Mouse (Mus musculus) embryo, embryonic 9.5 days (tissue): Measurements from ENCODE around the gene Tmem234.

Source experiments
- DNase-seq: peaks from one replicate; pipeline ENCODE4 v3.0.0-alpha.2; 2017; ENCODE audit errors: extremely low spot score

Gene Tmem234

DNA sequence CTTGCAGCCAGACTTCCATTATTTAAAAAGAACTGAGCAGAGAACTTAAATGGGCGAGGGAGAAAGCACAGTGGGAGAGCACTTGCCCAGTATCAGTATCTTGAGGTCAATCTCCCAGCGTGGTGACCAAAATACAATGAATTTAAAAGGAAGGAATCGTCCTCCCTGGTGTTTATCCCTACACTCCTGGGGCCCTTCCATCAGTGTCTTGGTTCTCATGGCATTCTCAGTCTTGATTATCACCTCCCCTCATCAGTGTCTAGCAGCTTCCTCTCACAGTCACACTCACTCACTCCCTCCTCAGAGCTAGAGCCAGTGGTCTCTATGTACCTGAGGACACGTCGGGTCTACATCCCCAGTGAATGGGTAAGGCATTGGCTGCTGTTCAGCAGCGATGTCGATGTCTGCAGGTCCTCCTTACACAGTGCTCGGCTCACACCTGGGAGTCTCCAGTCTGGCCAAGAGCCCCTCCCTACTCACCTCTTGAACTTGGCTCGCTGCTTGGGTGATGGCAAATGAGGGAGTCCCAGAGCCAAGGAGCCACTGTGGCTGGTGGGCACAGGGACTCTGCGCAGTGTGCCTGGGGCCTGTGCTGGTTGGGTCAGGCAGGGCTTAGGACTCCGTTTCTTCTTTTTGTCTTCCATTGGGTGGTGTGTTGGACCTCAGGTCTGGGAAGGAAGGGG lies 21.8 kb downstream of the Tmem234 start:
- DNase-seq: no peak

DNA sequence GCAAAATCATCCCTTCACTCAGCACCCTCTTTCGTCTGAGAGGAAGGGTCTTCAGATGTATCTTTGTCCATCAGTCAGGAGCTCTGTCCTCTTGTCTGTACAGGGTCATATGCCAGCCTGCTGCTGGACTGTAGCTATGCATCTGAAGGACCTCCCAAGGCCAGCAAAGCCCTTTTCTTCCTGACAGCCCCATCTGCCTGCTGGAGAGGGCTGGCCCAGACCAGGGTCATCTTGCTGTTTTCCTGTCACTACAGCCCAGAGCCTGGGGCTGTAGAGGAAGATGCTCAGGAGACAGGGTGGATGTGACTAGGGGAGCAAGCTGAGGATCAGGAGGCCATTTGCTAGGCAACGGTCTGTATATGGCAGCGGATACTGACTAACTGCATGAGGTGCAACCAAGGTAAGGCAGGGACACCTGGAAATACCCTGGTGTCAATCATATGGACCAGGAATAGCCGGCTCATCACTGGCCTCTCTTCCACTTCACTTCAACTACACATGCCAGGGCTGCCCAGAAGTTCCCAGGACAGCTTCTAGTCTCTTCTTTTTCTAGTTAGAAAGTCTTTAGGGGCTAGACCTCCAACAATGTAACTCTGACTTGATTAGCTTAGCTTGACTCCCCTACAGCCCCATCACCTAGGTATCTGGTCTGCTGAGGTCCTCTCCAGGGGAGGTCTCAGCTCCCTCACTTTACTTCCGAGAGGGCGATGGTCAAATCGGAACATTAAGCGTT lies 22.5 kb downstream of the Tmem234 start:
- DNase-seq: no peak

DNA sequence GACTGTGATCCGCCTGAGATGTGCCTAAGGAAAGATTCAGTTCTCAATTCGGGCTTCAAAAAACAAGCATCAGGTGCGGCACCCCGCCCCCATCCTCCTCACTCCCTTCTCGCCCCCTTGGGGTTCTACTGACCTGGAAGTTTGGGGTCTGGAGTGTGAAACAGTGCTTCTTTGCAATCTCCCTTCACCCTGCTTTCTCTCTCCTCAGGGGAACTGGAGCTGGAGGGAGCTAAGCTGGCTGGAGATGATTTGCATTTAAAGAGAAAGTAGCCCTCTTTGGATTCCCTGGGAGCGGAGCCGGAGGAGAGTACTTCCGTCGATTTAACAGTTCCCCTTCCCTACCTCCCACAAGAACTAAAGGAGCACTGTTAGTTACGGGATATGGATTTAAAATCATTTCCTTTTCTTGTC lies 23.2 kb downstream of the Tmem234 start, which contains the start of gene Ccdc28b:
Ccdc28b (minus strand) TSS at position 267 of the 411 bp plus-strand sequence.
- peak; percentile 50 for DNase-seq

DNA sequence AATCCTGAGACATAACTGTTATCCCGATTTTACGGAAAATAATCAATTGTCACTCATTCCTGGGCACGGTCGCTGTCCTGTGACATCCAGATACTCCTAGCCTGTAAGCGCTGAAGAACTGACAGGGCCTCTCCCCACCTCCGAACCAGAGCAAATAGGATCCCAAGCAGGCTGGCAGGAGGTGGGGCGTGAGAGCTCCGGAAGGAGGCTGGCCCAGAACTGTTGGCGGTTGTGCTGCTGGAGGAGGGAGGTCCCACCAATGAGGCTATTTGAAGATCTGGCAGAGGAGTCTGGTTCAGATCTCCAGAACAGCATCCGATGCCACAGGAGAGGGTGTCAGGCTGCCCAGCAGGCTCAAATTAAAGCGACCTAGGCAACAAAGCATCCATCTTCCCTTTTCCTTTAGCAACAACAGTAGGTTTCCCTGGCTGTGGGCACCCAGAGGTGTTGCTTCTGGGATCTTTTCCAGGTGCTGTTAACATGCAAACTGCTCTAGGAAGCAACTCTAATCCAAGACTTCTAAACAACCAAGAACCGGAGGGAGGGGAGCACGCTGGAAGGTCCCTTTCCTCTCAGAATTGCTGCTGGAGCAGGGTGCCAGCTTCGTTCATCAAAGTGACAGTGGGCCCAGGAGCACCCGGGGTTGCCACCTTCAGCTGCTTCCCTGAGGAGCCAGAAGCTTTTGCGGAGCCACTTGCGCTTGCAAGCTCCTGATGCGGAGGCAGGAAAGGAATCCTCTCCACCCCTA lies 24.0 kb downstream of the Tmem234 start:
- peak; percentile 85 for DNase-seq

DNA sequence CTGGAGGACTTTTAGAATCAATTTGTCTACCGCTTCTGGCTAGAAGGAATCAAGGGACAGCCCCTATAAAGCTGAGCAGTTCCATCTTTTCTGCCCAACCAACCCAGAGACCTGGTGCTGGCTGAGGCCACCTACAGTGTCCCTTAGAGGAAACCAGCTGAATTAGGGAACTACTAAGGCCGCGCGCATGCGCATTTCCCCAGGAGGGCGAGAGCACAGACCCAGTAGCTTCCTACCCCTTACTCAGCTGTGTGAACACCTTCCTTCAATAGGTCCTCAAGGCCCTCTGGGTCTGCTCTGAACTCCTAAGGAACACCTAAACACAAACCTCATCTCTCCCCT lies 24.5 kb downstream of the Tmem234 start:
- DNase-seq: peak; percentile 69

DNA sequence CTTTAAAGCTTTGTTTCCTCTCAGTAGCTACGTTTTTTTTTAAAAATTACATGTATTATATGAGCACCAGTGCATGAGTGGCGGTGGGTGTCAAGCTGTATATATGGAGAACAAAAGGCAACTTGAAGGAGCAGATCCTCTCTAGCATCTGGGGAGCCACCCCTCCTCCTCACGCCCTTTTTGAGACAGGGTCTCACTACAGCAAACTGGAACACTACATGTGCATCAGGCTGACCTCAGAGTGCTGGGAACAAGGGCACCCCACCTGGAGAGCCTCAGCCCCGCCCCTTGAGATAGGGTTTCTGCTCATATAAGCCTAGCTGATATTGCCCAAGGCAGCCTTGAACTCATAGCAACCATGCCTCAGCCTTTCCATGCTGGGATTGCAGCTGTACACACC lies 25.0 kb downstream of the Tmem234 start:
- no peak for DNase-seq

DNA sequence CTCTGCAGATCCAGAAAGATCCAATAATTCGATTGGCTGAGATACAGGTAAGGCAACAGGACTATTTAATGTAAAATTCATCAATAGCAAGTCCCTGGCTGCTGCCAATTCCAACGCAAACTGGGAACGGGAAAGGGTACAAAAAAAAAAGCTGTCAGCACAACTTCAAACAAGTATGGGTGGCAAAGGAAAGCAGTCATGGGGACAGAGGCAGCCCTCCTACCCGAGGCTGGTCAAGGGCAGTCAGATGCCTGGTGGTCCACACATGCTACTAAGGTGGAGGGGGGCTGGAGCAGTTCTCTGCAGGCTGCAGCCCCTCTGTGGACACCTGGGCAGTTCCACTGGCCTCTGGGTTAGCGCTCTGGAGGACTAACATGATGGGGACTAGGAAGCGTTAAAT lies 25.6 kb downstream of the Tmem234 start:
- DNase-seq: no peak

DNA sequence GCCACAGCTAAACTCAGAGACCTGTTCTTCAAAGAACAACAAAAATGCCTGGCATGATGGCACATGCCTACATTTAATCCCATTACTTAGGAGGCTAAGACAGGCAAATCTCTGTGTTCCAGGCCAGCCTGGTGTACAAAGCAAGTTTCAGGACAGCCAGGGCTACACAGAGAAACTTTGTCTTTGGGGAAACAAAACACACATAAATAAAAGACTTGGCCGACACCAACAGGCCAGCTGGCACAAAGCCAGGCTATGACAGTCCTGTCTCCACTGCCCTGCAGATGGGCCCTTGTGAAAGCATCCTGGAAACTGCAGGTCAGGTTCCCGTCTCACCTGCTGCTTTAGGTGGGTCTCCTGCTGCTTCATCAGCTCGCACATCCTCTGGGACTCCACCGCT lies 30.5 kb downstream of the Tmem234 start:
- DNase-seq: no peak

DNA sequence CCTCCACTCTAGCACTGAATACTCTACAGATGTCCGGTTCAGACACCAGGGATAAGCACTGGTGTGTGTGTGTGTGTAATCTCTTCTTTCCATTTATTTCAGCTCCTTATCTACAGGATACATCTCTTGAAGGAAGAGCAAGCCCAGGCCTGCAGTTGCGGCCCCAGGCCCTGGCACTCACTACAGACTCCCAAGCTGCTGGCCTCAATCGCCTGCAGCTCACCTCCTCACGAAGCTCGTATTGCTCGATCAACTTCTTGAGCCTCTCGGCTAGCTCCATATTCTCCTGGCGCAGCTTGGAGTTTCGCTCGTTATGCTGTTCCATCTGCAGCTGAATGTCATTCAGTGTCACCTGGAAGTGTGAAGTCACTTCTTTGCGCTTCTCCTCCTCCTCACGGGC lies 31.4 kb downstream of the Tmem234 start:
- no peak for DNase-seq

DNA sequence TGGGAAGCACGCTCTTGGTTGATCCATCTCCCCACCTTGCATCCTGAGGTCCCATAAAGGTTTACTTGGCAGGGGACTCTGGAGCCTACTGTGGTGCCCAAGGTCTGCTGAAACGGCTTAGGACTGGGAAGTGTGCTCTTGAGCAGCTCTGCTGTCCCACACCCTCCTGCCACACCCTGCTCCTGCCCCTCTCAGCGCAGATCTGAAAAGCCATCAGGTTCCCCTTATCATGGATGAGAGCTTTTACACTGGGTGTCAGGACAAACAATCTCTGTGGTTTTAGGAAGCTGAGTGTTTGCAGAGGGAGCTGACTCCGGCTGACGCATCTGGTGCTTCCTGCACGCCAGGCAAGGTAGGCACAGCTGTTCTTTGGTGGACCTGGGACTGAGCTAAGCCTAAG lies 33.4 kb downstream of the Tmem234 start:
- no peak for DNase-seq

DNA sequence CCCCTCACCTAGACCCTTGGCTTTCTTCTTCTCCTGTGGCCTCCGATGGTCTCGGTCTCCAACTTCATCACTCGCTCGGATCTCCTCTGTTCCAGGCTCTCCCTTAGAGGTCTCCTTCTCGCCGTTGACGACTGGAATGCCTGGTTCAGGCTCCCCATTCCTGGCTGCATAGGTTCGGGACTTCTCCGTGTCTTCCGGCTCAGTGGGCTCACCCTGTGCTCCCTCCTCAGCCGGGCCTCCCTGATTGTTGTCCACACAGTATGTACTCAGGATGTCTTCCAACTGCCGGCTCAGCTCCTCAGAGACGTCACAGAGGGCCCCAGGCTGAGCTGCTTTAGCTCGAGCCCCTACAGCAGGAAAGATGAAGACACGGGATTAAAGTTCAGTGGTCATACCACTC lies 38.8 kb downstream of the Tmem234 start:
- DNase-seq: no peak

DNA sequence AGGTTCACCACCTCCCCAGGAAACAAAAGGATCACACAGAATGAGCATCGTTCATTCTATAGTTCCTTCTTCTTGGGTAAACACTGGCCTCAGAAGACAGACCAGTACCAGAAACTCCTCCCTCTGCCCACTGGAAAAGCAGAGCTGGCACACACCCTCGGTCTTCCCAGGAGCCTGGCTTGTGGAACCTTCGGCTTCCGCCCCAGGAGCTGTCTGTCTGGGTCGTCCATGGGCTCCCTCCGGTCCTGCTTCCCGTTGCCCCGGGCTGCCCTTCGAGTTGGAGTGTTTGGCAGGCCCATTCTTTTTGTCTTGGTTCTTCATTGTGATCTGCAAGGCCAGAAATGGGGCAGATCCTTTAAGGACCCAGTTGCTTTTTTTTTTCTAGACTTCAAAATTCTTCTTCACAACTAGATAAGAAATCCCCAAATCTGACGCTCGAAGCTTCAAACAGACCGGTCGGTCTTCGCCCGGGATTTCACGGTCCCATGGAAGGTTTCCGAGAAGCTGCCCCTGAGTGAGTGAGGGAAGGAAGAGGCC lies 39.7 kb downstream of the Tmem234 start:
- DNase-seq: peak; percentile 8

DNA sequence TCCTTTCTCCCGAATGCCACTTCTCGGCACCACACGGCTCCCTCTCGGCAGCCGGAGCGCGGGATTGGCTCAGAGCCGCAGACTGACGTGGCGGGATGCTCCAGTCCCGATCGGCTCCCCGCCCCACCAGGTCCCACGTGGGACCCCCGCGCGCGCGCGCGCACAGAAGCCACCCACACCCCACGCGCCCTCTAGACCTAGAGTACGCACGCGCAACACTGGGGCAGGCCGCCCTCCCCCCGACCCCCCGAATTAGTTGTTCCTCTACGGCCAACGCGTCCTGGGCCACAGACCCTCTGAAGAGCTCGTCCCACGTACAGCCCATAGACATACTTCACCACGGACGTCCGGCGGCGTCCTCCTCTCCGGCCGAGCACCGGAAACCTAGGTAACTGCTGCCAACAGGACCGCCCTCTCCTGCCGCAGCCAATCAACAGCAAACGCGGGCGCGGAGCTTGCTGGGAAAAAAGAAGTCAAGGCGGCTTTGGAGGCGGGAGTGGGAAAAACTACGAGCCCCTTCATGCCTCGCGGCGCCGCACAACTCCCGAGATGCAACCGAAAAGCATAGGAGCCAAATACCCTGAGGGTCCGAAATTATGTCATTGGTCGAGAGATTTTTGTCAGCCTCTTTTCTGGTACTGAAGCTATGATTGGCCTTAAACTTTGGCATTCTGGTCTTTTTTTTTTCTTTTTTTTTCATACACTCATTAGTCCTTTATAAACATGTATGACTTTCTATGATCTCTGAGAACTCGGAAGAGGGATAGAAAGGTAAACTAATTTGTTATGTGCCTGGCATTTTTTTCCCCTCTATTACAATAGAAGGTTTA lies 40.4 kb downstream of the Tmem234 start, which contains the start of gene Txlna:
Txlna (minus strand) TSS at position 428 of the 830 bp plus-strand sequence.
- peak; percentile 95 for DNase-seq

DNA sequence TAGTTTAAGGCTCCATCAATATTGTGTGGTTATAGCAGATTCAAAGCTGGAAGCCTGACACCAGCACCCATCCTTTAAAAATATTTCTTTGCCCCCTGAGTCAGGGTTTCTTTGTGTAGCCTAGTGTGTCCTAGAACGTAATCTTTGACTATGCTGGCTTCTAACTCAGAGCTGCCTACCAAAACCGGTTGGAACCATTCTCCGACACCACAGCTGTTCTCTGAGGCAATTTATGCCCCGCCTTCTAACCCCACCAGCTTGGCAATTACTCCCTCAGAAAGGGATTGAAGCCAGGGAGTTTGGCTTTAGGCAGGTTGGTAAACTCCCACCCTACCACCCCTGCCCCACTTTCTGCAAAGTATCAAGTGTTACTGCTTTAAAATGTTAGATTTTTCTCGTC lies 41.3 kb downstream of the Tmem234 start:
- no peak for DNase-seq

DNA sequence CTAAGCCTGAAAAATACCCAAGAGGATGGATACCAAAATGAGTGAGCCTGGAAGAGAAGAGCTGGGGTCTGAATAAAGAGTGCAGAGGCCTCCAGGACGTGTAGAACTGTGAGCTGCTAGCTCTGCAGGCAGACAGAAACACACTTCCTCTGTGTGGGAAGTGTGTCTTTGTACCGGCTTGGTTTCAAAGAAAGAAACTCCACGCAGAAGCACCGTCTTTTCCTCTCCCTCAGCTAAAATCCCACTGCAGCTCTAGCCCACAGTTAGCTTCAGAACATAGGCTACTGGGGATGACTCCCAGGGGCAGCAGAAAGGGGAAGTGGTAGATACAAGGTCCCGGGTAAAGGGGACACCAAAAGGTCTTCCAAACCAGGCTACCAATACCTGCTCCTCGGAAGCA lies 44.7 kb downstream of the Tmem234 start:
- no peak for DNase-seq

DNA sequence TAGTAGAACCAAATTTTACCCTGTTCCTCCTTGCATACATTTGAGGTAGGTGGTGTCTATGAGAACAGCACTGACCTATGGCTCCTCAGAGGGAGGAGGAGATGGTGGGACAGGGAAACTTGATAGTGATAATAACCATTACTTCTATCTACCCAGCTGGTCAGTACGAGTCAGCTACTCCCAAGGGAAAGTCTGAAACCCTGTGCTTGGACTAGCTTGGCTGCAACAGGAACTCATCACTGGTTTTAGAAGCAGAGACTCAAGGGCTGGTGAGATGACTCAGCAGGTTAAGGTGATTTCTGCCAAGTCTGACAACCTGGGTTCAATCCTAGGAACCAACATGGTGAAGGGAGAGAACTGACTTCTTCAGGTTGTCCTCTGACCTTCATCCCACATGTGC lies 48.2 kb downstream of the Tmem234 start:
- no peak for DNase-seq

DNA sequence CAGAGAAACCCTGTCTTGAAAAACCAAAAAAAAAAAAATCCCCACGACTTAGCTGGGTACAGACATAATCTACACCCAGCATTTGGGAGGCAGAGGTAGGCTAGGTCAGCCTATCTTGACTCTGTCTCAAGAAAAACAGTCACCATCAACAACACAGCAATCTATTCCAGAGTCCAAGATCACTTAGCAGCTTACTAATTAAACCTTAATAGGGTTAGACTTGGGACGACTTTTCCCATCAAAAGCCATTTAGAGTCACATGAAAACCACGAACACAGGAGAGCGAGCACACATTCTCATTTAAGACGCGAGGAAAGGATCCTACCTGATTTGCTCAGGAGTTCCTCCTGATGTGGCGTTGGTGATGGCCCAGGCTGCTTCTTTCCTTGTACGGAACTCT lies 49.9 kb downstream of the Tmem234 start:
- no peak for DNase-seq

DNA sequence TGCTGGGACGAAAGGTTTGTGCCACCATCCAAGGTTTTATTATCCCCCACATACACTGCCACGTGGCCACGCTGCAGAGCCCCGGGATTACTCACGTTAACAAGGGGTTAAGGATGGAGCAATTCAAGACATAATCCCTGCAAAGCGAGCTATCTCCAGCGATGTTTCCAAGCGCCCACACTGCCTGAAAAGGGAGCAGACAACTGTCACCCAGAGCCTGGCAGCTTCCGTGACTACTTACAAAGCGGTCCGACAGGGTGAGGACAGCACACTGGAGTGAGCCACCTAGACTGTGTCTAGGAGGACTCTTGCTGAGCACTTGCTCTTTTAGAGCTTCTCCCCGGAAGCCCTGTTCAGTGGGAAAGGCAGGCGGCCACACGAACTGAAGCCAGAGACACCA lies 54.3 kb downstream of the Tmem234 start:
- no peak for DNase-seq

DNA sequence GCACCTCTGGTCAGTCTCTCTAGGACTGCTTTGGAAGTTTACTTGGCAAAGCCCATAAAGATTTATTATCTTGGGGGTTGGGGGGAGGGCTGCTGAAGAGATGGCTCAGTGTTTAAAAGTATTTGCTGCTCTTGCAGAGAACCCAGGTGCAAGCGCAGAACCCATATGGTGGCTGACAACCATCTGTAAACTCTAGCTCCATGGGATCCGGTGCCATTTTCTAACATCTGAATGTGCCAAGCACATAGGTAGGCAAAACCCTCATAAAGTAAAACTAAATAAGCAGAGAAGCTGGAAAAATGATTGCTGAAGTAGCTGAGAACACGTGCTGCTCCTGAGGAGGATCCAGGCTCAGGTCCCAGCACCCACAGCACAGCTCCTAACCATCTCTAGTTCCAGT lies 61.1 kb downstream of the Tmem234 start:
- DNase-seq: no peak

DNA sequence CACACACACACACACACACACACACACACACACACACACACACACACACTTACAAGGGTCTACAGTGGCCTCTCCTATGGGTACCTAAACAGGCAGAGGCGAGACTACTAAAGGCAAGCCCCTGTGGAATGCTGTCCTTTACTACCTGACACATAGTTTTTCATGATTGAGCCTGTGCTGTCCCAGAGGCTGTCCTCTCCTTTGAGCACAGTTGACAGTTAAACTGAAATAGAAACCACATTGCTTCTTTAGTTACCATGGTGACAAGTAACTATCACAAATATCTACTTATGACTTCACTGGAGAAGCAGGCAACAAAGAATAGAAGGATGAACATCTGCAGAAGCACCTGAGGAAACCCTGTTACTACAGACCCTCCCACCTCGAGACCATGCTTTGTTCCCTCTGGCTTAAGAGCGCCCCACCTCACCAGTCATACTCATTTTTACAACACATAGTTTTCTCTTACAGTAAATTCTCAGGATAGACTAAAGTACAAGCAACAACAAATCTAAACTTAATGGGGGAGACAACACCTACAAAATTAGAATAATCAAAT lies 61.9 kb downstream of the Tmem234 start:
- no peak for DNase-seq

DNA sequence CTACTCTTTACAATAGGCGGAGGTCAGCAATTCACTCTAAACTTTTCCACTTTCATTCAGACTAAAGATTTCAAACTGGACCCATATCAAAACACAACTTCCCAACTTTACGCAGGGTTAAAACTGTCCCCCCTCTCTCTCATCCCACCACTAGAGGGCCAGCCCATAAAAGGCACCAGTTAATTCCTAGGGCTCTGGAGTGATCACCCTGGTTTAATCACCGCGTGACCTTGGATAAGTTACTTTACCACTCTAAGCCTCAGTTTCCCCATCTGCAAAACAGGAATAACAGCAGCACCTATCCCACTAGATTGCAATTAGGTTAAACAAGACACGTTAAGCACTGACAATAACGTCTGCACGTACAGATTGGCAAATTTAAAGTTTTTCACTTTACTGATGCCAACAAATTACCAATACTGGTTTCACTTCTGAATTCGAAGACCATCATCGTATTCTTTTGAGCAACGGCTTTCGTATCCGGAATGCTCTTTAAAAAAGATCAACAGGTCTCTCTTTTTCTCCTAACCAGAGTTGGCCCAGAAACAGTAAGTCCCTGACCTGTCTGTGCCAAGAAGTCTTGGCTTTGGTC lies 71.1 kb downstream of the Tmem234 start:
- peak; percentile 54 for DNase-seq
